Mouse (Mus musculus): ENCODE data around the gene Ndufa11. TPM values are rescaled to one million over a fixed set of nuclear protein-coding genes. Genes with fewer than 3 reads are reported as not detected.
A peak's percentile ranks its signal among the peaks of the same experiment; 100 is the strongest.

The Ndufa11 gene
- total RNA-seq (2021) = 100 to 1,000 TPM; 913 to 934 TPM

GRCm38 (mm10) chr17:56717363-56718058 is at the start of gene Ndufa11, which contains the start of gene Vmac:
Ndufa11 (plus strand) TSS chr17:56717767.
Vmac (minus strand) TSS chr17:56718022.
- intact Hi-C loops (cut with DNase I) = loop anchor here (2.0 kb wide), 1 partner anchor 39 kb away; the partner anchor contains the start of gene Nrtn

DNA sequence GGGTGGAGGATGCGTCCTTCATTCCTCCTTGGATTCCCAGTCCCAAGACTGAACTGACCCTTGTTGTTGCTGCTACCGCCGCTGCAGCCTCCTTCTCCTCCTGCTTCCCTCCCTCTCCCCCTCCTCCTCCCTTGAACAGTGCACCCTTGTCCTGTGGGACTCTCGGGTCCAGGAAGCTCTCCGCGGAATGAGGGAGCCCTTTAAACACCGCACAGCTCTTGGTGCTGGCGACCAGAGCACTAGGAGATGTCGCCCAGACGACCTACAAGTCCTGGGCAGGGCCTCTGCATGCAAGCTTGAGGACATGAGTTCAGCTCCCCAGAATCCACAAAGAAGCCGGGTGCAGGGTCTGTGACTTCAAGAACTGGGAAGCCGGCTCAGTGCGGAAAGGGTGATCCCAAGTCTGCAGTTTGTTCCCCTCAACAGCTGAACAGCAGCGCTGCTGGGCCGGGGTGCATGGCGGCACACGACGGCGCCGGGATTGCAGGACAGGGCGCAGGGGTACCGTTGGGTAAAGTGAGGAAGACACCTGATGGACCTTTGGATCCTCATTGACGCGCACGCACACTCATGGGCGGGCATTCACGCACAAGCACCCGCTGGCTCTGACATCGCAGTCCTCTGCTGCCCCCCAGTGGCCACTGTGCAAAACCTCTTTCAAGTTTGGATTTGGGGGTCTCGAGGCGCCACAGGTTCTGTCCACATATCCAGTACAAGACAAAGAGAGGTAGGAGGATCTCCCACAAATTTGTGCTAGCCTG is 49.0 kb upstream of the Ndufa11 start:
- DNase-seq (ENCODE audit: low spot score) = peak; percentile 46
- intact Hi-C loops (cut with DNase I) = loop anchor here (2.0 to 5.0 kb wide), 4 partner anchors 44 to 311 kb away; partner anchors contain the start of gene Rpl36

More at GRCm38 (mm10) chr17:56717363-56718058, at the start of gene Ndufa11, which contains the start of gene Vmac:
- DNase-seq (ENCODE audit: low spot score) = peak; percentile 84

- DNase-seq (ENCODE audit: low spot score) = no peak
- intact Hi-C loops (cut with DNase I) = loop anchor here (2.0 to 5.0 kb wide), 5 partner anchors 45 to 312 kb away; partner anchors contain the start of genes Rpl36, Safb and Safb2
Observed at GRCm38 (mm10) chr17:56669766-56670165, 47.8 kb upstream of the Ndufa11 start.

DNA sequence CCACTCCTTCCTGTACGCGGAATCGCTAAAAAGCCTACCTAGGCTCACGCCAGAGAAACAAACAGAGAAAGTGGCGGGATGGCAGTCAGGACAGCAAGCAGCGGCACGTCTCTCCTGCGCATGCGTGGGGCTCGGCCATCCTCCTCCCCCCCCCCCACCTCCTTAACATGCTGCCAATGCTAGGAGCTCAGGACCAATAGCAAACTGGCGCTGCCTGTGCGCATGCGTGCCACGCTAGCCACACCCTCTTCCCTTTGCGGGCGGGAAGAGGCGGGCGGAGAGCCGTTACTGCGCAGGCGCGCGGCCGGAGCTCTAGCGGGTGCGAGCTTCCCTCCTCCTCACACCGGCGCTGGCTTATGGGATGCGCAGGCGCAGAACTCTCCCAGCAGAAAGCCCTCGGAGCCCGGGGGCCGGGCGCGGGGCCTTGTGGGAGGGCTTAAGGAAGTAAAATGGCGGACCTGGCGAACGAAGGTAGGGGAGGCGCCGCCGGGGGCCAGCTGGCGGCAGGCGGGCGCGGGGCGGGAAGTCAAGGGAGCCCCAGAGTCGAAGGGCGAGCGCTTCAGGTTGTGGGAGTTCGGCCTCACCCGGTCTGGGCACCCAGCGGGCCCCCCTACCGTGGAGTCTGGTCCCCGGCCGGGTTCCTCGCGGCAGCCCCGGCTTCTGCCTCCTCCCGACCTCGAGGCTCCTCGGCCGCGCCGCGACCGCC is 44.5 kb upstream of the Ndufa11 start, which contains the start of gene Ranbp3:
Ranbp3 (plus strand) TSS at position 354 of the 706 bp plus-strand sequence.
- intact Hi-C loops (cut with DNase I) = loop anchor here (5.0 kb wide), 1 partner anchor 91 kb away; the partner anchor contains the start of genes Safb and Safb2
- DNase-seq (ENCODE audit: low spot score) = peak; percentile 99

GRCm38 (mm10) chr17:56673647-56674416 is 43.7 kb upstream of the Ndufa11 start:
- peak; percentile 15 for DNase-seq (ENCODE audit: low spot score)
- intact Hi-C loops (cut with DNase I) = loop anchor here (5.0 kb wide), 1 partner anchor 92 kb away; the partner anchor contains the start of genes Safb and Safb2

GRCm38 (mm10) chr17:56681791-56682190 is 35.8 kb upstream of the Ndufa11 start:
- DNase-seq (ENCODE audit: low spot score) = no peak
- intact Hi-C loops (cut with DNase I) = no loop called here

GRCm38 (mm10) chr17:56682880-56683279 is 34.7 kb upstream of the Ndufa11 start:
- intact Hi-C loops (cut with DNase I) = no loop called here
- DNase-seq (ENCODE audit: low spot score) = no peak

GRCm38 (mm10) chr17:56683546-56684140 is 33.9 kb upstream of the Ndufa11 start:
- no peak for DNase-seq (ENCODE audit: low spot score)
- intact Hi-C loops (cut with DNase I) = no loop called here

DNA sequence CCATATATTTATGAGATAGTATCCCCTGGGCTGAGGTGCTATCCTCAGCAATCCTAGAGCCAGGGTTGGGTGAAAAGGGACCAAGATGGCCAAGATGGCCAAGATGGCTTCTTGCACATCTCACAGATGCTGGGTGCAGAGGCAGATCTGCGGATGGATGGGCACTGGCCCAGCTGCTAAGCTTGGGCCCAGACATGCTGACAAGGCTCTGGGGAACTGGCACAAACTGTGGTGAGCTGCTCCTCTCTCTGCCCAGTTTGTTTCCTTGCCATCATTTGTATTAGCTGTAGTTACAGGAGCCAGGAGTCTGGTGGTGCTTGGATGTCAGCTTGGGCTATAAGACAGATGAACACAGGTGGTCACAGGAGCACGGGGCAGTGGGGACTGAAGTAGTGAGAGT is 32.9 kb upstream of the Ndufa11 start:
- DNase-seq (ENCODE audit: low spot score) = no peak
- intact Hi-C loops (cut with DNase I) = no loop called here

- DNase-seq (ENCODE audit: low spot score) = no peak
- intact Hi-C loops (cut with DNase I) = no loop called here
Observed at GRCm38 (mm10) chr17:56686801-56687200, 30.8 kb upstream of the Ndufa11 start.

- intact Hi-C loops (cut with DNase I) = no loop called here
- DNase-seq (ENCODE audit: low spot score) = no peak
Observed at GRCm38 (mm10) chr17:56688045-56688444, 29.5 kb upstream of the Ndufa11 start.

DNA sequence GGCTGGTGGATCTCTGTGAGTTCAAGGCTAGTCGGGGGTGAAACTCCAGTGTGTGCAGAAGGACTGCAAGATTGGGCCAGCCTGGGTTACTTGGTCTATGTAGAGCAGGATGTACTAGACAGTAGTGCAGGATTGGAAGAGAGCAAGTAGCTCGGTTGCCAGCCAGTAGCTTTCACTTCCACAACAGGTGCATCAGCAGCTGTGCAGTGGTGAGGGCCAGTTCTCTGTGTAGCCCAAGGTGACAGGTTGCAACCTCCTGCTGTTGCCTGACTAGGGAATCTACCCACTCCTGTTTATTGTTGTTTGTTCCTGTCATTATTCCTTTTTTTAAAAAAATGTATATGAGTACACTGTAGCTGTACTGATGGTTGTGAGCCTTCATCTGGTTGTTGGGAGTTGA is 28.9 kb upstream of the Ndufa11 start:
- intact Hi-C loops (cut with DNase I) = no loop called here
- no peak for DNase-seq (ENCODE audit: low spot score)

GRCm38 (mm10) chr17:56693395-56693794 is 24.2 kb upstream of the Ndufa11 start:
- no peak for DNase-seq (ENCODE audit: low spot score)
- intact Hi-C loops (cut with DNase I) = no loop called here

- intact Hi-C loops (cut with DNase I) = loop anchor here (2.0 kb wide), 1 partner anchor 63 kb away; the partner anchor contains the start of gene Nrtn
- DNase-seq (ENCODE audit: low spot score) = no peak
Observed at GRCm38 (mm10) chr17:56693851-56694310, 23.7 kb upstream of the Ndufa11 start.

DNA sequence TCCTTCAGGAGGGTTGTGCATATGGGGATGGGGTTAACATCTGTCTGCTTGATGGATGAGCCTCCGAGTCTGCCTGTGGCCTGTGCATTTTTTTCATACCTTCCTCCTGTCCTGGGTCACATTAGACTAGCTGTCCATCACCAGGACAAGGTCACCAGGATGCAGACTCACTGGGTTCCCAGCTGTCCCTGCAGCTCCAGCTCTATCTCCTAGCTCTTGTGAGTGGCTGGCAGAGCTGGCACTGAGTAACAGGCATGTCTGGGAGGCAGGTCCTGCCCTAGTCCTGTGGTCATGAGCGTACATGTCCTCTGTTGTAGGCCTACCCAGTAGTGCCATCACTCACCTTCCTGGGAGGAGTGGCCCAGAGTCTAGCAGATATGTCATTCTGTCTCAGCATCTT is 17.1 kb upstream of the Ndufa11 start:
- no peak for DNase-seq (ENCODE audit: low spot score)
- intact Hi-C loops (cut with DNase I) = no loop called here

DNA sequence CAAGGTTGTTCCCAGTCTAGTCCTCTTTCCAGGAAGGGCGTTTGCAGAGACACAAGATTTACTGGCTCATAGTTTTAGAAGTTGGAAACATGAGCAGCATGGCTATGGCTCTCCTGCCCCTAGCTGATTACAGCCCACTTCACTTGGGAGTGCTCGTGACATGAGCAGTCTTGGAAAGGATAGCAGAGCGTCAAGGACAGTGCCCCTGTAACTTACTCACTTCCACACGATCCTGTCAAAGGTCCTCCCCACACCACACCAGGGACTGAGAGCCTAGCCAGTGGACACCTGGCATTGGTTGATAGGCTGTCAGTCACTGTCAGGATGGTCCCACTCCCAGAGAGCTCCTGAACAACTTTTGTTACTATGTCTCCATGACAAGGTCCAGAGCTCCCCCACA is 14.5 kb upstream of the Ndufa11 start:
- no peak for DNase-seq (ENCODE audit: low spot score)
- intact Hi-C loops (cut with DNase I) = no loop called here

GRCm38 (mm10) chr17:56706515-56706914 is 11.1 kb upstream of the Ndufa11 start:
- intact Hi-C loops (cut with DNase I) = no loop called here
- no peak for DNase-seq (ENCODE audit: low spot score)

GRCm38 (mm10) chr17:56708692-56709091 is 8.9 kb upstream of the Ndufa11 start:
- intact Hi-C loops (cut with DNase I) = no loop called here
- DNase-seq (ENCODE audit: low spot score) = no peak

DNA sequence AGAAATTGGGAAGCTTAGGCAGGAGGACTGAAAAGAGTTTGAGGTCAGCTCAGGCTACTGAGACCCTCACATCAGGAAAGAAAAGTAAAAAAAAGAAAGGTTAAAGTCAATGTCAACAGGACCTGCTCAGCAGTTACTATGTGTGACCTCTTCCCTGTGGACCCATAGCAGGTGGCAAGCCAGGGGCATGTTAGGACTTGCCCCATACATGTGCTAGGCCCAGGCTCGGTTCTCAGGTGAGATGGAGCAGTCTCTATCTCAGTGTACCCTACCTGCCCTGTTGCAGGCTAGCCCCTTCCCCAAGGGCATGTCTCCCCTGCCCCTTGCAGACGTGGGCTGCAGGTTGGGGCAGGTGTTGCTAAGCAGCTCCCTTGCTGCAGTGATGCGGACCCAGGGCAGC is 7.9 kb upstream of the Ndufa11 start:
- DNase-seq (ENCODE audit: low spot score) = no peak
- intact Hi-C loops (cut with DNase I) = no loop called here

All from heart, postnatal 25 days (tissue).